Mouse (Mus musculus) spleen, adult 2 months (tissue): ENCODE data around the gene Vwa8. TPM values are rescaled to one million over a fixed set of nuclear protein-coding genes. Genes with fewer than 3 reads are reported as not detected.

Source experiments
- DNase-seq, 2 experiments: peaks; one replicate each; pipeline versions ENCODE4 v3.0.0 to v3.0.0-alpha.2; 2012 to 2021; ENCODE audit warnings: low spot score in 2 of 2, low read depth in 1 of 2
- H3K27ac ChIP-seq: fragments of 200-500 bp; 2 replicates; pipeline ENCODE4 v1.5.1; 2012; ENCODE audit warnings: low read length, inconsistent platforms; ENCODE audit not compliant: insufficient read depth
- H3K27me3 ChIP-seq: fragments of 200-500 bp; 2 replicates; pipeline ENCODE4 v1.6.1; 2012; ENCODE audit warnings: mild to moderate bottlenecking, moderate library complexity, low read length, inconsistent platforms; ENCODE audit not compliant: control insufficient read depth, insufficient read depth
- H3K36me3 ChIP-seq: fragments of 200-500 bp; 2 replicates; pipeline ENCODE4 v1.6.1; 2012; ENCODE audit warnings: mild to moderate bottlenecking, low read length, inconsistent platforms; ENCODE audit not compliant: control insufficient read depth, insufficient read depth
- H3K4me1 ChIP-seq: fragments of 200-500 bp; 2 replicates; pipeline ENCODE4 v1.6.1; 2011; ENCODE audit warnings: inconsistent platforms; ENCODE audit not compliant: control insufficient read depth, insufficient read depth, insufficient read length
- H3K4me3 ChIP-seq: fragments of 200-500 bp; 2 replicates; pipeline ENCODE4 v1.5.1; 2011; ENCODE audit warnings: mild to moderate bottlenecking, inconsistent platforms; ENCODE audit not compliant: insufficient read depth, insufficient read length; ENCODE audit errors: extremely low read depth
- CTCF ChIP-seq: fragments of 200-500 bp; IDR thresholded peaks from 2 replicates; pipeline ENCODE4 v1.5.1; 2011; ENCODE audit warnings: mild to moderate bottlenecking, inconsistent platforms; ENCODE audit not compliant: insufficient read depth, insufficient read length, insufficient replicate concordance; ENCODE audit errors: extremely low read depth
- POLR2A ChIP-seq: fragments of 200-500 bp; IDR thresholded peaks from 2 replicates; pipeline ENCODE4 v1.6.1; 2011; ENCODE audit warnings: low read depth, low read length, inconsistent platforms
- whole genome bisulfite sequencing: fragments of 180-500 bp; shearing (Covaris S2); methylation state at CpG from one replicate; pipeline ENCODE4 v1.1.7; 2018; 5-methylcytosine and 5-hydroxymethylcytosine counted together
- polyA plus RNA-seq: library from polyadenylated mRNA; depleted of rRNA; stranded (reverse); fragments of >200 nt; gene quantifications from 2 replicates; pipeline ENCODE4 v1.2.3, GENCODE M21; 2012; rRNA removed

The Vwa8 gene
- polyA plus RNA-seq, 1 experiment: 4.9 TPM

GRCm38 (mm10) chr14:79243038-79243883 lies 394.4 kb downstream of the Vwa8 start:
- no peak overlapping the region for H3K4me3 ChIP-seq
- 24% methylated on average over 12 of the region's 12 CpGs for WGBS
- peak; percentile 42 to 55 for DNase-seq
- H3K36me3 ChIP-seq: no peaks in the 10 kb centered on the region
- peak overlapping the region; percentile 36; the same call in 1 of the 2 replicates for H3K27ac ChIP-seq
- TF ChIP-seq CTCF (no peak), POLR2A (no peak)
- H3K27me3 ChIP-seq: no peaks in the 10 kb centered on the region
- peaks cover 2% of the 10 kb centered on the region; the same call in 1 of the 2 replicates for H3K4me1 ChIP-seq

GRCm38 (mm10) chr14:79244571-79244970 lies 395.7 kb downstream of the Vwa8 start:
- H3K27me3 ChIP-seq: no peaks in the 10 kb centered on the region
- TF ChIP-seq POLR2A (no peak), CTCF (no peak)

GRCm38 (mm10) chr14:79251727-79252285 lies 403.0 kb downstream of the Vwa8 start:
- Histone ChIP-seq H3K36me3 (no peaks in the 10 kb centered on the region), H3K4me3 (no peak overlapping the region), H3K4me1 (no peaks in the 10 kb centered on the region), H3K27me3 (no peaks in the 10 kb centered on the region), H3K27ac (no peak overlapping the region)
- no peak for DNase-seq
- WGBS: 71% methylated on average over 5 of the region's 5 CpGs
- TF ChIP-seq CTCF (no peak), POLR2A (no peak)

More at GRCm38 (mm10) chr14:79244571-79244970, 395.7 kb downstream of the Vwa8 start:
- Histone ChIP-seq H3K4me3 (no peak overlapping the region), H3K4me1 (peaks cover 2% of the 10 kb centered on the region; the same call in 1 of the 2 replicates), H3K36me3 (no peaks in the 10 kb centered on the region), H3K27ac (no peak overlapping the region)
- WGBS: 70% methylated on average over 3 of the region's 3 CpGs
- DNase-seq: no peak

Other genes with a start within 250 kb of the Vwa8 start
- gene Dgkh, start 116.3 kb upstream of the Vwa8 start, polyA plus RNA-seq: 0.69 and 0.82 TPM in 2 replicates